Comparison of ENCODE assay signal across 35 mouse cellular contexts in genomic region chr8:79224363-79224762, GRCm38 (mm10). TPM values are rescaled to one million over a fixed set of nuclear protein-coding genes. Genes with fewer than 3 reads are reported as not detected.
DNase-seq lines count a peak whose midpoint lies in the region; ATAC-seq and TF ChIP-seq lines count a peak whose summit lies in the region.
"Had no signal": no experiment of that assay in that cellular context is flagged by ENCODE, and none has a peak within 500 bp of the region (broad histone marks: within the 10 kb centered on the region; RNA-seq: fewer than 3 reads in every experiment).

No protein-coding gene starts in this region.

- no peak for TF ChIP-seq CTCF in hindbrain, postnatal 0 days (IDR thresholded peaks at IDR 0.05; ENCODE audit: low read depth)

- no peak overlapping the region for H3K4me3 ChIP-seq in hindbrain, embryonic 10.5 days
- no peak overlapping the region for H3K4me3 ChIP-seq in hindbrain, postnatal 0 days (ENCODE audit: low read length)
- no peak overlapping the region for H3K4me3 ChIP-seq in embryonic facial prominence, embryonic 10.5 days
- H3K4me3 ChIP-seq in limb, embryonic 10.5 days = no peak overlapping the region
- H3K4me3 ChIP-seq: erythroblast, embryonic 14.5 days; heart, embryonic 12.5 days; hindbrain, embryonic 12.5 days; limb, embryonic 13.5 days; liver, embryonic 12.5 days; megakaryocyte, embryonic 14.5 days; stomach, embryonic 15.5 days had no signal

- no peak overlapping the region for H3K4me2 ChIP-seq in hindbrain, postnatal 0 days (ENCODE audit: low read depth, low read length)
- H3K4me2 ChIP-seq: heart, embryonic 12.5 days; hindbrain, embryonic 12.5 days; limb, embryonic 13.5 days; liver, embryonic 12.5 days; stomach, embryonic 15.5 days had no signal

- no peak overlapping the region for H3K9ac ChIP-seq in hindbrain, postnatal 0 days (replicated peaks; ENCODE audit: low read length)
- H3K9ac ChIP-seq: heart, embryonic 12.5 days; hindbrain, embryonic 12.5 days; limb, embryonic 13.5 days; liver, embryonic 12.5 days; stomach, embryonic 15.5 days had no signal

- H3K27me3 ChIP-seq in hindbrain, embryonic 10.5 days (ENCODE audit: insufficient read depth, poor library complexity, severe bottlenecking) = no peaks in the 10 kb centered on the region
- no peaks in the 10 kb centered on the region for H3K27me3 ChIP-seq in hindbrain, postnatal 0 days (ENCODE audit: insufficient read depth, low read length)
- no peaks in the 10 kb centered on the region for H3K27me3 ChIP-seq in embryonic facial prominence, embryonic 10.5 days (replicated peaks; ENCODE audit: low read depth, poor library complexity, severe bottlenecking)
- H3K27me3 ChIP-seq in limb, embryonic 10.5 days (ENCODE audit: low read depth, poor library complexity, severe bottlenecking) = no peaks in the 10 kb centered on the region
- H3K27me3 ChIP-seq: heart, embryonic 12.5 days; hindbrain, embryonic 12.5 days; limb, embryonic 13.5 days; liver, embryonic 12.5 days; megakaryocyte, embryonic 14.5 days; stomach, embryonic 15.5 days had no signal

- peak overlapping the region; percentile 69; the same call in 1 of the 2 replicates for H3K27ac ChIP-seq in hindbrain, embryonic 10.5 days
- no peak overlapping the region for H3K27ac ChIP-seq in hindbrain, postnatal 0 days
- peak overlapping the region; percentile 48; the same call in 1 of the 2 replicates for H3K27ac ChIP-seq in embryonic facial prominence, embryonic 10.5 days (replicated peaks)
- H3K27ac ChIP-seq in limb, embryonic 10.5 days = 0 out of 2 replicates have a peak overlapping the region, but pooled peaks have one; percentile 2
- H3K27ac ChIP-seq: hindbrain, embryonic 12.5 days; limb, embryonic 13.5 days; liver, embryonic 12.5 days; stomach, embryonic 15.5 days had no signal

- H3K9me3 ChIP-seq in hindbrain, embryonic 10.5 days = 0 out of 2 replicates have a peak, but pooled peaks cover 3% of the 10 kb centered on the region
- no peaks in the 10 kb centered on the region for H3K9me3 ChIP-seq in hindbrain, postnatal 0 days (ENCODE audit: low read length)
- H3K9me3 ChIP-seq in embryonic facial prominence, embryonic 10.5 days = peaks cover 5% of the 10 kb centered on the region; the same call in 1 of the 2 replicates
- H3K9me3 ChIP-seq in limb, embryonic 10.5 days (replicated peaks) = no peaks in the 10 kb centered on the region
- H3K9me3 ChIP-seq: liver, embryonic 12.5 days; stomach, embryonic 15.5 days had no signal

- 52% methylated on average over 9 of the region's 9 CpGs for WGBS in hindbrain, embryonic 10.5 days
- 35% methylated on average over 9 of the region's 9 CpGs for WGBS in hindbrain, postnatal 0 days
- 66% methylated on average over 9 of the region's 9 CpGs for WGBS in embryonic facial prominence, embryonic 10.5 days
- 87% methylated on average over 9 of the region's 9 CpGs for WGBS in limb, embryonic 10.5 days

- ATAC-seq in hindbrain, postnatal 0 days = no peak
- ATAC-seq: CD4-positive, CD25-positive, alpha-beta regulatory T cell, adult 4 months; intestine, embryonic 16.5 days; liver, embryonic 12.5 days; lung, postnatal 0 days had no signal

- no peak for DNase-seq in hindbrain, embryonic 10.5 days (ENCODE audit: low spot score)
- no peak for DNase-seq in hindbrain, postnatal 0 days (ENCODE audit: low spot score)
- DNase-seq in R1 (ENCODE audit: low read depth, low spot score) = peak; percentile 86
- no peak for DNase-seq in embryonic facial prominence, embryonic 10.5 days (ENCODE audit: low spot score)
- no peak for DNase-seq in limb, embryonic 10.5 days (ENCODE audit: low spot score)
- DNase-seq in heart, postnatal 14 days = no peak
- no peak for DNase-seq in kidney, adult 9 months
- DNase-seq: adrenal gland, postnatal 10 days; cerebellum, adult 11-12 months; cerebellum, adult 9-11 months; embryo, embryonic 11 days; gastrocnemius, postnatal 25 days; heart, adult 18-20 months; kidney, adult 8-10 months; kidney, postnatal 10 days; layer of hippocampus, adult 9-11 months; lung, adult 18-20 months; lung, postnatal 4 days; midbrain, embryonic 14.5 days; right cerebral cortex, postnatal 25 days had no signal

- intact Hi-C loops in heart, postnatal 14 days (cut with DNase I) = no loop called here

- peaks cover 22% of the 10 kb centered on the region for H3K4me1 ChIP-seq in hindbrain, embryonic 10.5 days (replicated peaks)
- 0 out of 2 replicates have a peak, but pooled peaks cover 6% of the 10 kb centered on the region for H3K4me1 ChIP-seq in hindbrain, postnatal 0 days (ENCODE audit: insufficient read depth, low read length)
- H3K4me1 ChIP-seq in embryonic facial prominence, embryonic 10.5 days = peaks cover 20% of the 10 kb centered on the region
- H3K4me1 ChIP-seq in limb, embryonic 10.5 days = peaks cover 18% of the 10 kb centered on the region
- H3K4me1 ChIP-seq: liver, embryonic 12.5 days; megakaryocyte, embryonic 14.5 days; stomach, embryonic 15.5 days had no signal

- no peaks in the 10 kb centered on the region for H3K36me3 ChIP-seq in hindbrain, embryonic 10.5 days
- no peaks in the 10 kb centered on the region for H3K36me3 ChIP-seq in hindbrain, postnatal 0 days (ENCODE audit: insufficient read depth, low read length)
- no peaks in the 10 kb centered on the region for H3K36me3 ChIP-seq in embryonic facial prominence, embryonic 10.5 days (replicated peaks)
- H3K36me3 ChIP-seq in limb, embryonic 10.5 days = no peaks in the 10 kb centered on the region
- H3K36me3 ChIP-seq: heart, embryonic 12.5 days; hindbrain, embryonic 12.5 days; limb, embryonic 13.5 days; liver, embryonic 12.5 days; stomach, embryonic 15.5 days had no signal

RNA-seq across cellular contexts. Expression of gene 1700011L22Rik, which starts 24.0 kb away (rescaled TPM):
- polyA plus RNA-seq in hindbrain, embryonic 10.5 days (2016; fragmentation: Nextera tagmentation; extraction: Ambion mirVana) = not detected in 2 replicates
- total RNA-seq in hindbrain, postnatal 0 days (2014; rRNA removed) = not detected in 2 replicates
- polyA plus RNA-seq in hindbrain, postnatal 0 days (2015; fragmentation: Nextera tagmentation; extraction: Ambion mirVana) = 0.25 TPM in 1 of 2 replicates, not detected in the other
- polyA plus RNA-seq in embryonic facial prominence, embryonic 10.5 days (2016; fragmentation: Nextera tagmentation; extraction: Ambion mirVana) = not detected in 2 replicates
- polyA plus RNA-seq in limb, embryonic 10.5 days (2016; fragmentation: Nextera tagmentation; extraction: Ambion mirVana) = not detected in 2 replicates
- total RNA-seq in heart, postnatal 14 days (2021) = not detected
- total RNA-seq: adrenal gland, postnatal 10 days; gastrocnemius, adult 18-20 months; gastrocnemius, postnatal 25 days; heart, adult 18-20 months; left cerebral cortex, postnatal 10 days; neutrophil, adult 5-6 weeks had no signal
- polyA plus RNA-seq: CD4-positive, CD25-positive, alpha-beta regulatory T cell, adult 4 months; embryonic facial prominence, embryonic 14.5 days; erythroblast, embryonic 14.5 days; heart, embryonic 12.5 days; hindbrain, embryonic 12.5 days; intestine, embryonic 16.5 days; liver, embryonic 12.5 days; lung, postnatal 0 days; midbrain, embryonic 14.5 days; neural tube, embryonic 11.5 days; stomach, embryonic 15.5 days had no signal
